Mouse (Mus musculus) testis, postnatal 14 days (tissue): Measurements from ENCODE around the gene Cdiptos.

Source experiments
- DNase-seq: peaks from one replicate; pipeline ENCODE4 v3.0.0; 2021; ENCODE audit warnings: low spot score

The Cdiptos gene

GRCm38 (mm10) chr7:127014320-127014719 is 38.4 kb upstream of the Cdiptos start, which contains the start of gene Mvp:
Mvp (minus strand) TSS chr7:127014621.
- no peak for DNase-seq

- DNase-seq, result no peak
Observed at GRCm38 (mm10) chr7:127013385-127013784, 37.5 kb upstream of the Cdiptos start.

GRCm38 (mm10) chr7:127012845-127013244 is 36.9 kb upstream of the Cdiptos start:
- no peak for DNase-seq

- no peak for DNase-seq
Observed at GRCm38 (mm10) chr7:127012374-127012773, 36.5 kb upstream of the Cdiptos start.

GRCm38 (mm10) chr7:127011717-127012116 is 35.8 kb upstream of the Cdiptos start:
- no peak for DNase-seq

GRCm38 (mm10) chr7:127011051-127011450 is 35.2 kb upstream of the Cdiptos start:
- DNase-seq, result no peak

GRCm38 (mm10) chr7:127009307-127010085 is 33.6 kb upstream of the Cdiptos start:
- DNase-seq, result no peak

GRCm38 (mm10) chr7:127008239-127009019 is 32.5 kb upstream of the Cdiptos start:
- DNase-seq, result peak; percentile 76

GRCm38 (mm10) chr7:127007313-127008024 is 31.6 kb upstream of the Cdiptos start:
- DNase-seq, result no peak

- DNase-seq, result no peak
Observed at GRCm38 (mm10) chr7:127004122-127004875, 28.4 kb upstream of the Cdiptos start.

GRCm38 (mm10) chr7:127003620-127004019 is 27.7 kb upstream of the Cdiptos start:
- no peak for DNase-seq

- DNase-seq, result no peak
Observed at GRCm38 (mm10) chr7:126999568-126999967, 23.7 kb upstream of the Cdiptos start.

- no peak for DNase-seq
Observed at GRCm38 (mm10) chr7:126996449-126996848, 20.6 kb upstream of the Cdiptos start.

GRCm38 (mm10) chr7:126988816-126989215 is 12.9 kb upstream of the Cdiptos start:
- DNase-seq, result no peak

GRCm38 (mm10) chr7:126986319-126986718 is 10.4 kb upstream of the Cdiptos start:
- DNase-seq, result no peak

GRCm38 (mm10) chr7:126984667-126985444 is 9.0 kb upstream of the Cdiptos start:
- no peak for DNase-seq

- no peak for DNase-seq
Observed at GRCm38 (mm10) chr7:126983113-126983512, 7.2 kb upstream of the Cdiptos start.

GRCm38 (mm10) chr7:126982054-126982453 is 6.2 kb upstream of the Cdiptos start:
- no peak for DNase-seq

GRCm38 (mm10) chr7:126981601-126982000 is 5.7 kb upstream of the Cdiptos start:
- no peak for DNase-seq

- no peak for DNase-seq
Observed at GRCm38 (mm10) chr7:126978841-126979240, 2.9 kb upstream of the Cdiptos start.

- DNase-seq, result no peak
Observed at GRCm38 (mm10) chr7:126976878-126977459, 1.1 kb upstream of the Cdiptos start.
